Mouse (Mus musculus) kidney, adult 2 months (tissue): ENCODE results near the gene Cd36. TPM values are rescaled to one million over a fixed set of nuclear protein-coding genes. Genes with fewer than 3 reads are reported as not detected.
"Not testable (repeated sequence)": the region's sequence is repeated elsewhere in the genome, so short reads cannot be mapped to it uniquely, and the experiment has no call there.

Source experiments
- DNase-seq: peaks from one replicate; pipeline ENCODE4 v3.0.0; 2021
- H3K27ac ChIP-seq: fragments of 200-500 bp; 2 replicates; pipeline ENCODE4 v1.5.1; 2012; ENCODE audit warnings: low read depth, low read length, control low read depth, inconsistent platforms; ENCODE audit not compliant: insufficient read depth
- H3K27me3 ChIP-seq: fragments of 200-500 bp; replicated peaks from 2 replicates; pipeline ENCODE4 v1.6.1; 2012; ENCODE audit warnings: mild to moderate bottlenecking, moderate library complexity, low read length, inconsistent platforms; ENCODE audit not compliant: control insufficient read depth, insufficient read depth
- H3K36me3 ChIP-seq: fragments of 200-500 bp; 2 replicates; pipeline ENCODE4 v1.6.1; 2012; ENCODE audit warnings: mild to moderate bottlenecking, moderate library complexity, low read length, inconsistent platforms; ENCODE audit not compliant: control insufficient read depth, insufficient read depth
- H3K4me1 ChIP-seq: fragments of 200-500 bp; 2 replicates; pipeline ENCODE4 v1.6.1; 2011; ENCODE audit warnings: low read length; ENCODE audit not compliant: control insufficient read depth, insufficient read depth
- H3K4me3 ChIP-seq: fragments of 200-500 bp; 2 replicates; pipeline ENCODE4 v1.5.1; 2011; ENCODE audit warnings: mild to moderate bottlenecking, low read depth, low read length, control low read depth; ENCODE audit not compliant: insufficient read depth
- CTCF ChIP-seq: fragments of 200-500 bp; conservative IDR thresholded peaks from 2 replicates; pipeline ENCODE4 v1.5.1; 2011; ENCODE audit warnings: low read depth, mild to moderate bottlenecking, control low read depth, low read length, moderate library complexity, mixed read lengths; ENCODE audit not compliant: insufficient read depth, insufficient read length
- POLR2A ChIP-seq: fragments of 200-500 bp; IDR thresholded peaks from one replicate; pipeline ENCODE4 v1.6.1; 2011; ENCODE audit warnings: low read depth, low read length, control low read depth
- WGBS: fragments of 180-500 bp; shearing (Covaris S2); methylation state at CpG from one replicate; pipeline ENCODE4 v1.1.7; 2018; 5-methylcytosine and 5-hydroxymethylcytosine counted together
- polyA plus RNA-seq: library from polyadenylated mRNA; depleted of rRNA; stranded (reverse); fragments of >200 nt; gene quantifications from 2 replicates; pipeline ENCODE4 v1.2.3, GENCODE M21; 2012; rRNA removed

Cd36 gene
- 41.4 and 43.8 TPM in 2 replicates for polyA plus RNA-seq

GRCm38 (mm10) chr5:17888598-17888997 is at the start of gene Cd36:
Cd36 (minus strand) TSS chr5:17888801.
- TF ChIP-seq POLR2A, result no peak
- TF ChIP-seq CTCF, result no peak
- WGBS, result 41% methylated on average over 5 of the region's 5 CpGs
- DNase-seq, result peak; percentile 48
- Histone ChIP-seq H3K27ac (peak within 1 kb of the TSS; percentile 67), H3K27me3 (no peaks in the 10 kb centered on the region), H3K36me3 (no peaks in the 10 kb centered on the region), H3K4me1 (peaks cover 3% of the 10 kb centered on the region; the same call in 1 of the 2 replicates), H3K4me3 (no peak within 1 kb of the TSS; the same call in 1 of the 2 replicates)

- Histone ChIP-seq H3K27ac (no peak overlapping the region), H3K4me3 (no peak overlapping the region), H3K4me1 (no peaks in the 10 kb centered on the region), H3K27me3 (no peaks in the 10 kb centered on the region), H3K36me3 (no peaks in the 10 kb centered on the region)
- WGBS, result 70% methylated on average over 1 of the region's 1 CpGs
- no peak for DNase-seq
- TF ChIP-seq CTCF, result no peak
- TF ChIP-seq POLR2A, result no peak
These were observed 45.9 kb upstream of the Cd36 start for GRCm38 (mm10) chr5:17934501-17934900.

- not testable (repeated sequence) for H3K27me3 ChIP-seq, H3K4me1 ChIP-seq, DNase-seq, H3K4me3 ChIP-seq, H3K36me3 ChIP-seq, H3K27ac ChIP-seq
- WGBS, result over 99% methylated on average over 2 of the region's 2 CpGs
These were observed 43.0 kb upstream of the Cd36 start for GRCm38 (mm10) chr5:17931588-17931987.

- Histone ChIP-seq H3K4me3 (no peak overlapping the region), H3K4me1 (peaks cover 16% of the 10 kb centered on the region), H3K36me3 (no peaks in the 10 kb centered on the region), H3K27me3 (no peaks in the 10 kb centered on the region), H3K27ac (peak overlapping the region; percentile 2; the same call in 1 of the 2 replicates)
- 39% methylated on average over 7 of the region's 7 CpGs for WGBS
- DNase-seq, result no peak
- TF ChIP-seq CTCF, result no peak
- no peak for TF ChIP-seq POLR2A
These were observed 40.5 kb upstream of the Cd36 start for GRCm38 (mm10) chr5:17929006-17929567.

GRCm38 (mm10) chr5:17928471-17928870 is 39.9 kb upstream of the Cd36 start:
- Histone ChIP-seq H3K36me3 (no peaks in the 10 kb centered on the region), H3K27me3 (no peaks in the 10 kb centered on the region), H3K27ac (peak overlapping the region; percentile 92), H3K4me1 (peaks cover 22% of the 10 kb centered on the region), H3K4me3 (no peak overlapping the region)
- 27% methylated on average over 4 of the region's 4 CpGs for WGBS
- TF ChIP-seq CTCF (no peak), POLR2A (no peak)
- peak; percentile 91 for DNase-seq

GRCm38 (mm10) chr5:17924085-17924518 is 35.5 kb upstream of the Cd36 start:
- DNase-seq, result peak; percentile 90
- H3K4me3 ChIP-seq, result no peak overlapping the region
- 20% methylated on average over 2 of the region's 2 CpGs for WGBS
- H3K27ac ChIP-seq, result peak overlapping the region; percentile 97
- no peak for TF ChIP-seq CTCF
- no peak for TF ChIP-seq POLR2A
- H3K4me1 ChIP-seq, result peaks cover 19% of the 10 kb centered on the region
- no peaks in the 10 kb centered on the region for H3K27me3 ChIP-seq
- H3K36me3 ChIP-seq, result no peaks in the 10 kb centered on the region

GRCm38 (mm10) chr5:17923648-17924047 is 35.0 kb upstream of the Cd36 start:
- WGBS, result 75% methylated on average over 3 of the region's 3 CpGs
- Histone ChIP-seq H3K27ac (peak overlapping the region; percentile 92), H3K36me3 (no peaks in the 10 kb centered on the region), H3K27me3 (no peaks in the 10 kb centered on the region), H3K4me1 (peaks cover 19% of the 10 kb centered on the region), H3K4me3 (no peak overlapping the region)
- TF ChIP-seq CTCF (no peak), POLR2A (no peak)
- DNase-seq, result peak; percentile 22
